Mouse (Mus musculus): ENCODE data around the gene Gcgr. TPM values are rescaled to one million over a fixed set of nuclear protein-coding genes. Genes with fewer than 3 reads are reported as not detected.
A peak's percentile ranks its signal among the peaks of the same experiment; 100 is the strongest.
"Not testable (repeated sequence)": the region's sequence is repeated elsewhere in the genome, so short reads cannot be mapped to it uniquely, and the experiment has no call there.

Gcgr gene
- total and polyA plus RNA-seq, 2 experiments from 2014 or later: 0.99 to 1.0 TPM

DNA sequence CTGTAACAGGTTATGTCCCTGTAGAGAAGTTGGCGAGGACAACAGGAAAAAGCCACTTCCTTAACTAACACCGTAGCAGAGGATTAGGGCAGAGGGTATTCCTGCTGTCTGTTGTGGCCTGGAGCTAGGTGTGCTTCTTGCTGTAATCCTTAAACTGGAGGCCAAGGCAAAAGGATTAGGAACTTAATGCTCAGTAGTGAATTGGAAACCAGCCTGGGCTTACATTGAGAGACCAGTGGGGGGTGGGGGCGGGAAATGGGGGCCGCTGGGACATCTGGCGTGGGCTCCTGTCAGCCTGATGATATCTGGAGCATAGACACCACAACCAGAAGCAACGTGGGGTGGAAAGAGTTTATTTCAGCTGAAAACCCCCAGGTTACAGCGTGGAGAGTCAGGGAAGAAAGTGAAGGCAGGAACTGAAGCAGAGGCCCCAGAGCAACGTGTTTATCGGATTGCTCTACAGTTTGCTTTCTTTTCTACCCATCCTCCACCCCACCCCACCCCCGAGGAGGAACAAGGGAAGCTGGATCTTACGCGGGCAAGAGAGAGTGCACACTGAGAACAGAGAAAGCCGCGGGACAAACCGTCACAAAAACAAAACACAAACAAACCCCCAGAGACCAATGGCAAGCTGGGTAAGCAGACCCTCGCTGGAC, 20.0 kb upstream of the Gcgr start:
- no peaks in the 10 kb centered on the region for H3K4me1 ChIP-seq (ENCODE audit: insufficient read depth, low read length)
- TF ChIP-seq CTCF (IDR thresholded peaks at IDR 0.05; ENCODE audit: low read depth): no peak
- H3K4me2 ChIP-seq (ENCODE audit: low read depth, low read length): peak overlapping the region; percentile 43
- H3K27ac ChIP-seq: no peak overlapping the region
- H3K4me3 ChIP-seq (ENCODE audit: low read length): no peak overlapping the region
- no peak for ATAC-seq
- no peak overlapping the region for H3K9ac ChIP-seq (replicated peaks; ENCODE audit: low read length)
- H3K9me3 ChIP-seq (ENCODE audit: low read length): no peaks in the 10 kb centered on the region
- no peaks in the 10 kb centered on the region for H3K36me3 ChIP-seq (ENCODE audit: insufficient read depth, low read length)
- WGBS: 10% methylated on average over 16 of the region's 16 CpGs
- peak; percentile 36 for DNase-seq (ENCODE audit: low spot score)
- H3K27me3 ChIP-seq (ENCODE audit: insufficient read depth, low read length): no peaks in the 10 kb centered on the region

- Histone ChIP-seq H3K4me2 (ENCODE audit: low read depth, low read length) (no peak overlapping the region), H3K9ac (replicated peaks; ENCODE audit: low read length) (no peak overlapping the region), H3K27me3 (ENCODE audit: insufficient read depth, low read length) (no peaks in the 10 kb centered on the region), H3K4me1 (ENCODE audit: insufficient read depth, low read length) (no peaks in the 10 kb centered on the region), H3K27ac (no peak overlapping the region), H3K4me3 (ENCODE audit: low read length) (no peak overlapping the region), H3K9me3 (ENCODE audit: low read length) (no peaks in the 10 kb centered on the region), H3K36me3 (ENCODE audit: insufficient read depth, low read length) (no peaks in the 10 kb centered on the region)
- TF ChIP-seq CTCF (IDR thresholded peaks at IDR 0.05; ENCODE audit: low read depth): no peak
- 33% methylated on average over 6 of the region's 6 CpGs for WGBS
- DNase-seq (ENCODE audit: low spot score) (peak; percentile 65), ATAC-seq (no peak)
These were observed 17.6 kb upstream of the Gcgr start for GRCm38 (mm10) chr11:120512790-120513453.

DNA sequence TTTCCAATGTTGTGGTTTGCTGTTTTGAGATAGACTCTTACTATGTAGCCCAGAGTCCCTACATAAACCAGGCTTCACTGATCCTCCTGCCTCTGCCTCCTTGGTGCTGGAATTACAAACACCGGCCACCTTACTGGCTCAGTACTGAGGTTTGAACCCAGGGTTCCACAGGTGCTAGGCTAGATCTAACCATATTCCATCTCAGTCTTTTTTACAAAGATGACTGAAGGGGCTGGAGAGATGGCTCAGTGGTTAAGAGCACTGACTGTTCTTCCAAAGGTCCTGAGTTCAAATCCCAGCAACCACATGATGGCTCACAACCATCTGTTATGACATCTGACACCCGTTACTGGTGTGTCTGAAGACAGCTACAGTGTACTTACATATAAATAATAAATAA, 16.2 kb upstream of the Gcgr start:
- H3K4me3 ChIP-seq (ENCODE audit: low read length); DNase-seq (ENCODE audit: low spot score); H3K9ac ChIP-seq (replicated peaks; ENCODE audit: low read length); H3K27ac ChIP-seq; H3K4me2 ChIP-seq (ENCODE audit: low read depth, low read length); H3K36me3 ChIP-seq (ENCODE audit: insufficient read depth, low read length); H3K4me1 ChIP-seq (ENCODE audit: insufficient read depth, low read length); ATAC-seq; H3K9me3 ChIP-seq (ENCODE audit: low read length); H3K27me3 ChIP-seq (ENCODE audit: insufficient read depth, low read length): not testable (repeated sequence)
- 93% methylated on average over 2 of the region's 2 CpGs for WGBS

DNA sequence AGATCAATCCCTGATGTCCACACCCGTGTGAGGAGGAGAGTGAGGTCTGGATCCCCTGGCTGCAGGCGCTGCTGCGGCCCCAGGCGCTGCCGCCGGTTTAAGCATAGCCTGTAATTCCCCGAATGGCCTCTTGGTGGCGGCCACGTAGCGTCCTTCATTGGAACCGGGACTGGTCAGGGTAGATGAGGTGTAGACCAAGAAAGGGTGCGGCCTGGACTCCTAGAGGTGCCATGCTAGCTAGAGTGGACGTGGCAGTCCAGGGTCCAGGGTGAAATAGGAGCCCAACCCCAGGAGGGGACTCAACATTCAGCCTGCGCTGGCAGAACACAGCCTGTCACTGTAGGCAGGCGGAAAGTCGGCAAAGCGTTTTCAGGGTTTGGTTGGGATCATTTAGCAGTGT, 14.9 kb upstream of the Gcgr start:
- Histone ChIP-seq H3K9ac (replicated peaks; ENCODE audit: low read length) (no peak overlapping the region), H3K27ac (no peak overlapping the region), H3K9me3 (ENCODE audit: low read length) (no peaks in the 10 kb centered on the region), H3K4me1 (ENCODE audit: insufficient read depth, low read length) (no peaks in the 10 kb centered on the region), H3K36me3 (ENCODE audit: insufficient read depth, low read length) (no peaks in the 10 kb centered on the region), H3K27me3 (ENCODE audit: insufficient read depth, low read length) (no peaks in the 10 kb centered on the region), H3K4me2 (ENCODE audit: low read depth, low read length) (no peak overlapping the region), H3K4me3 (ENCODE audit: low read length) (no peak overlapping the region)
- peak; percentile 86 for DNase-seq (ENCODE audit: low spot score)
- 17% methylated on average over 17 of the region's 17 CpGs for WGBS
- TF ChIP-seq CTCF (IDR thresholded peaks at IDR 0.05; ENCODE audit: low read depth): peak; percentile 99
- ATAC-seq: peak; percentile 73; the same call in 1 of the 2 replicates

DNA sequence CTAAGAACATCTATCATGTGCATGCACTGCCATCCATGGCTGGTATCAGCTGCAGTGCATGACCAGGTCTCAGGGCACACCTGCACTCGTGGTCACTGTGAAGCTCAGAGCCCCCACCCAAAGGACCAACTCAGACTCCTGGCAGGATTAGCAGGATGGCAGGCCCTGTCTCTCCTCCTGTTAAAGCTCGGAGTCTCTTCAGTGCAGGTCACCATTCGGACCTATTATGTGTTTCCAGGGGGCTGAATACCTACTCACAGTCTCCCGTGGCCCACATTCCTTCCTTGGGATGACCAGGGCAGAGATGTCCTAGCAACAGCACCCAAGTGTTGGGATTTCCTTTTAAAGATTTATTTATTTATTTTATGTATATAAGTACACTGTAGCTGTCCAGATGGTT, 13.4 kb upstream of the Gcgr start:
- Histone ChIP-seq H3K4me3 (ENCODE audit: low read length) (no peak overlapping the region), H3K4me2 (ENCODE audit: low read depth, low read length) (no peak overlapping the region), H3K9ac (replicated peaks; ENCODE audit: low read length) (no peak overlapping the region), H3K27ac (no peak overlapping the region), H3K36me3 (ENCODE audit: insufficient read depth, low read length) (no peaks in the 10 kb centered on the region), H3K27me3 (ENCODE audit: insufficient read depth, low read length) (no peaks in the 10 kb centered on the region), H3K9me3 (ENCODE audit: low read length) (no peaks in the 10 kb centered on the region), H3K4me1 (ENCODE audit: insufficient read depth, low read length) (no peaks in the 10 kb centered on the region)
- ATAC-seq: no peak
- 72% methylated on average over 4 of the region's 4 CpGs for WGBS
- no peak for DNase-seq (ENCODE audit: low spot score)
- TF ChIP-seq CTCF (IDR thresholded peaks at IDR 0.05; ENCODE audit: low read depth): no peak

DNA sequence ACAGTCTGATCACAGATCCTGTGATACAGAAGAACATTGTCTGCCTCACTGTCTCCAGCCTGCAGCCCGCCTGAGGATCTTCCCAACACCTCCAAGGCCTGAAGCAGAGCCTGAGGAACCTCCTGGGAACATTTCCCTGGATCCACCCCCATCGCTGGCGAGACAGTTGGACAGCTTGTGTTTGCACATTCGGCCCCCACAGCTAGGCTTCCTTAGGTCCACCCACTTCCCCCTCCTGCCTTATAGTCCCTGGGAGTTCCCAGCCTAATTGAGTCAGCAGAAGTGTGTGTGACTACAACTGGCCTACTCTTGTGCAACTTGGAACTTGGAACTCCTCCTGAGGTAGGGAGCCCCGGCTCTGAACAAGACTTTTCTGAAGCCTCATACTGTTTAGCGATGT, 12.5 kb upstream of the Gcgr start:
- H3K27me3 ChIP-seq (ENCODE audit: insufficient read depth, low read length): no peaks in the 10 kb centered on the region
- WGBS: 51% methylated on average over 6 of the region's 6 CpGs
- no peak overlapping the region for H3K4me3 ChIP-seq (ENCODE audit: low read length)
- no peak for TF ChIP-seq CTCF (IDR thresholded peaks at IDR 0.05; ENCODE audit: low read depth)
- no peaks in the 10 kb centered on the region for H3K9me3 ChIP-seq (ENCODE audit: low read length)
- H3K36me3 ChIP-seq (ENCODE audit: insufficient read depth, low read length): no peaks in the 10 kb centered on the region
- no peak overlapping the region for H3K27ac ChIP-seq
- H3K9ac ChIP-seq (replicated peaks; ENCODE audit: low read length): no peak overlapping the region
- DNase-seq (ENCODE audit: low spot score): no peak
- H3K4me1 ChIP-seq (ENCODE audit: insufficient read depth, low read length): no peaks in the 10 kb centered on the region
- ATAC-seq: no peak
- no peak overlapping the region for H3K4me2 ChIP-seq (ENCODE audit: low read depth, low read length)

- H3K4me1 ChIP-seq (ENCODE audit: insufficient read depth, low read length): no peaks in the 10 kb centered on the region
- H3K4me2 ChIP-seq (ENCODE audit: low read depth, low read length): no peak overlapping the region
- H3K27ac ChIP-seq: no peak overlapping the region
- WGBS: 70% methylated on average over 6 of the region's 6 CpGs
- TF ChIP-seq CTCF (IDR thresholded peaks at IDR 0.05; ENCODE audit: low read depth): no peak
- H3K27me3 ChIP-seq (ENCODE audit: insufficient read depth, low read length): no peaks in the 10 kb centered on the region
- no peak overlapping the region for H3K4me3 ChIP-seq (ENCODE audit: low read length)
- no peaks in the 10 kb centered on the region for H3K9me3 ChIP-seq (ENCODE audit: low read length)
- ATAC-seq (no peak), DNase-seq (ENCODE audit: low spot score) (no peak)
- no peak overlapping the region for H3K9ac ChIP-seq (replicated peaks; ENCODE audit: low read length)
- H3K36me3 ChIP-seq (ENCODE audit: insufficient read depth, low read length): no peaks in the 10 kb centered on the region
These were observed 11.9 kb upstream of the Gcgr start for GRCm38 (mm10) chr11:120518558-120518957.

Data from hindbrain, postnatal 0 days (tissue).